In the genomic region with DNA sequence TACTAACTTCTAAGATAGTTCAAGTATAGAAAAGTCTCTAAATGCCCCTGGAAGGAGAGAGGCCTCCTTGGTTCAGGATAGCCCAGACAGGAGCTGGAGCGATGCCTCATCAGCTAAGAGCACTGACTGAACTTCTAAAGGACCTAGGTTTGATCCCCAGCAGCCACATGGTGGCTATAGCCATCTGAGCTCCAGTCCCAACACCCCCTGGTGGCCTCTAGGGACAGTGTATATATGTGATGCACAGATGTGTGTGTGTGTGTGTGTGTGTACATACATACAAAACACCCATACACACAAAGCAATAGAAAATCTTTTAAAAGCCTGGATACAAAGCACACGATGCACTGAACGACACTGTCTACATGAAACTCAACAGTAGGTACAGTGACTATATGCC, we compare ENCODE assay signal across 10 mouse cellular contexts. TPM values are rescaled to one million over a fixed set of nuclear protein-coding genes. Genes with fewer than 3 reads are reported as not detected.
A peak's percentile ranks its signal among the peaks of the same experiment; 100 is the strongest.
DNase-seq lines count a peak whose midpoint lies in the region; ATAC-seq and TF ChIP-seq lines count a peak whose summit lies in the region.
"Had no signal": no experiment of that assay in that cellular context is flagged by ENCODE, and none has a peak within 500 bp of the region (broad histone marks: within the 10 kb centered on the region; RNA-seq: fewer than 3 reads in every experiment).

No protein-coding gene starts in this region.

- H3K27ac ChIP-seq in kidney, postnatal 0 days: no peak overlapping the region
- no peak overlapping the region for H3K27ac ChIP-seq in midbrain, embryonic 10.5 days (replicated peaks)
- H3K27ac ChIP-seq: heart, embryonic 15.5 days; limb, embryonic 15.5 days had no signal

- H3K9ac ChIP-seq in kidney, postnatal 0 days (ENCODE audit: low read depth, low read length): no peak overlapping the region
- H3K9ac ChIP-seq: heart, embryonic 15.5 days; limb, embryonic 15.5 days had no signal

- DNase-seq in kidney, postnatal 0 days (ENCODE audit: low spot score): peak; percentile 52
- no peak for DNase-seq in kidney, adult 8-10 months
- DNase-seq in CD8-positive naive resting alpha-beta T cell, adult 2 months (ENCODE audit: low read depth in 2 of 2, low spot score in 2 of 2): peak; percentile 14 to 38
- peak; percentile 24 for DNase-seq in c-Kit-positive CD71-negative TER-119-negative erythroid progenitor cells, embryonic 14.5 days (ENCODE audit: low read depth)
- DNase-seq in naive thymus-derived CD4-positive, alpha-beta T cell, adult 2 months (ENCODE audit: low read depth): peak; percentile 38
- DNase-seq in midbrain, embryonic 10.5 days (ENCODE audit: low spot score): no peak
- no peak for DNase-seq in right cerebral cortex, postnatal 10 days (ENCODE audit: low spot score in 2 of 2)

- H3K4me1 ChIP-seq in kidney, postnatal 0 days (replicated peaks; ENCODE audit: insufficient read depth, low read length): no peaks in the 10 kb centered on the region
- H3K4me1 ChIP-seq in midbrain, embryonic 10.5 days: peaks cover 13% of the 10 kb centered on the region
- H3K4me1 ChIP-seq: limb, embryonic 15.5 days had no signal

- no peaks in the 10 kb centered on the region for H3K27me3 ChIP-seq in kidney, postnatal 0 days (ENCODE audit: insufficient read depth, low read length)
- peaks cover 25% of the 10 kb centered on the region; the same call in 1 of the 2 replicates for H3K27me3 ChIP-seq in midbrain, embryonic 10.5 days (ENCODE audit: low read depth, poor library complexity, severe bottlenecking)
- H3K27me3 ChIP-seq: heart, embryonic 15.5 days; limb, embryonic 15.5 days had no signal

- no peak overlapping the region for H3K4me2 ChIP-seq in kidney, postnatal 0 days (ENCODE audit: low read length)
- H3K4me2 ChIP-seq: heart, embryonic 15.5 days; limb, embryonic 15.5 days had no signal

- 89% methylated on average over 3 of the region's 3 CpGs for WGBS in kidney, postnatal 0 days
- 97% methylated on average over 3 of the region's 3 CpGs for WGBS in midbrain, embryonic 10.5 days

- no peak overlapping the region for H3K4me3 ChIP-seq in kidney, postnatal 0 days (replicated peaks; ENCODE audit: low read depth, low read length)
- H3K4me3 ChIP-seq in midbrain, embryonic 10.5 days: no peak overlapping the region
- H3K4me3 ChIP-seq: heart, embryonic 15.5 days; limb, embryonic 15.5 days; myocyte had no signal

- H3K9me3 ChIP-seq in kidney, postnatal 0 days (replicated peaks; ENCODE audit: low read length): no peaks in the 10 kb centered on the region
- no peaks in the 10 kb centered on the region for H3K9me3 ChIP-seq in midbrain, embryonic 10.5 days (replicated peaks)
- H3K9me3 ChIP-seq: heart, embryonic 15.5 days; limb, embryonic 15.5 days had no signal

- no peak for ATAC-seq in kidney, postnatal 0 days (replicated peaks; ENCODE audit: low FRiP score, low read depth)

- H3K36me3 ChIP-seq in kidney, postnatal 0 days (ENCODE audit: insufficient read depth, low read length): peaks cover 13% of the 10 kb centered on the region; the same call in 1 of the 2 replicates
- H3K36me3 ChIP-seq in midbrain, embryonic 10.5 days: peaks cover 18% of the 10 kb centered on the region; the same call in 1 of the 2 replicates

- peak; percentile 59 for TF ChIP-seq CTCF in kidney, postnatal 0 days (IDR thresholded peaks at IDR 0.05; ENCODE audit: low read depth)

RNA-seq across cellular contexts. Expression of a gene that starts 30.9 kb away (rescaled TPM):
- 4.8 and 5.9 TPM in 2 replicates for polyA plus RNA-seq in kidney, postnatal 0 days (2015; fragmentation: Nextera tagmentation; extraction: Ambion mirVana)
- 3.3 and 3.9 TPM in 2 replicates for polyA plus RNA-seq in midbrain, embryonic 10.5 days (2016; fragmentation: Nextera tagmentation; extraction: Ambion mirVana)

Comparison
In these comparisons a context has a peak if more than half of its experiments do, and no peak if none do; other contexts are left out.
1. DNase-seq: peak in kidney, postnatal 0 days (single experiment), CD8-positive naive resting alpha-beta T cell, adult 2 months (2 of 2), c-Kit-positive CD71-negative TER-119-negative erythroid progenitor cells, embryonic 14.5 days (single experiment) and naive thymus-derived CD4-positive, alpha-beta T cell, adult 2 months (single experiment); none in kidney, adult 8-10 months (0 of 2), midbrain, embryonic 10.5 days (single experiment) and right cerebral cortex, postnatal 10 days (0 of 2).